Mouse (Mus musculus): ENCODE results near the gene Ppm1m.

DNA sequence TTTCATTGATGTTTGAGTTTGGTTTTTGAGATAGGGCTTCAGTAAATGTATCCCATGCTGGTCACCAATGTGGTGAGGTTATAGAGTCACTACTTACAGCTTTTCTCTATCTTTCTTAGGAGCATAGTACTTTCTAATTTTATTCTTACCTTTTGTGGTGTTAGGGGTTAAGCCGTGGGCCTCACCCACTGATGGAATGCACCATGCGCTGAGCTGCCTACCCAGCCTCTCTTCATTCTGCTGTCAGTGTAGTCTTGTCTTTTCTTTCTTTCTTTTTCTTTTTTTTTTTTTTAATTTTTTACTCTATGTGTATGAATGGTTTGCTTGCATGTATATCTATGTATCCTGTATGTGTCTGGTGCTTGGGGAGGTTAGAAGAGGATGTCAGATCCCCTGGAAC, 20.1 kb downstream of the Ppm1m start:
- TF ChIP-seq EP300 (IDR thresholded peaks at IDR 0.05; ENCODE audit: low read depth) (no peak), CTCF (IDR thresholded peaks at IDR 0.05; ENCODE audit: low read depth) (no peak)

All from liver, postnatal 0 days (tissue).